21 mouse cellular contexts compared by ENCODE assay signal in genomic region chr16:89537349-89537748, GRCm38 (mm10). TPM values are rescaled to one million over a fixed set of nuclear protein-coding genes. Genes with fewer than 3 reads are reported as not detected.
DNase-seq lines count a peak whose midpoint lies in the region; ATAC-seq lines count a peak whose summit lies in the region.
"Had no signal": no experiment of that assay in that cellular context is flagged by ENCODE, and none has a peak within 500 bp of the region (broad histone marks: within the 10 kb centered on the region; RNA-seq: fewer than 3 reads in every experiment).

No protein-coding gene starts in this region.

- H3K4me3 ChIP-seq in forebrain, embryonic 16.5 days (replicated peaks; ENCODE audit: low read length), result no peak overlapping the region
- H3K4me3 ChIP-seq in forebrain, embryonic 13.5 days, result no peak overlapping the region
- no peak overlapping the region for H3K4me3 ChIP-seq in midbrain, embryonic 14.5 days (replicated peaks; ENCODE audit: low read depth, low read length)
- no peak overlapping the region for H3K4me3 ChIP-seq in midbrain, embryonic 11.5 days (ENCODE audit: low read depth, low read length)
- H3K4me3 ChIP-seq: embryonic facial prominence, embryonic 13.5 days; embryonic facial prominence, embryonic 15.5 days; erythroblast, embryonic 14.5 days; forebrain, embryonic 10.5 days had no signal

- peaks cover 7% of the 10 kb centered on the region for H3K4me1 ChIP-seq in forebrain, embryonic 16.5 days (replicated peaks; ENCODE audit: control insufficient read depth, insufficient read depth, low read length)
- H3K4me1 ChIP-seq in forebrain, embryonic 13.5 days, result peaks cover 12% of the 10 kb centered on the region
- no peaks in the 10 kb centered on the region for H3K4me1 ChIP-seq in midbrain, embryonic 14.5 days (ENCODE audit: control insufficient read depth, insufficient read depth, low read length)
- H3K4me1 ChIP-seq in midbrain, embryonic 11.5 days (ENCODE audit: control insufficient read depth, insufficient read depth, low read length), result no peaks in the 10 kb centered on the region; the same call in 1 of the 2 replicates
- H3K4me1 ChIP-seq: embryonic facial prominence, embryonic 13.5 days; embryonic facial prominence, embryonic 15.5 days; forebrain, embryonic 10.5 days had no signal

- no peak overlapping the region for H3K4me2 ChIP-seq in forebrain, embryonic 16.5 days (ENCODE audit: low read length)
- no peak overlapping the region for H3K4me2 ChIP-seq in forebrain, embryonic 13.5 days
- H3K4me2 ChIP-seq in midbrain, embryonic 14.5 days (ENCODE audit: low read length), result no peak overlapping the region
- no peak overlapping the region for H3K4me2 ChIP-seq in midbrain, embryonic 11.5 days
- H3K4me2 ChIP-seq: embryonic facial prominence, embryonic 13.5 days; embryonic facial prominence, embryonic 15.5 days had no signal

- ATAC-seq in forebrain, embryonic 16.5 days, result peak; percentile 57
- no peak for ATAC-seq in forebrain, embryonic 13.5 days
- ATAC-seq in midbrain, embryonic 14.5 days (ENCODE audit: low FRiP score, low TSS enrichment), result no peak
- no peak for ATAC-seq in midbrain, embryonic 11.5 days (ENCODE audit: low FRiP score)

- H3K9ac ChIP-seq in forebrain, embryonic 16.5 days (replicated peaks; ENCODE audit: low read depth, low read length), result no peak overlapping the region
- no peak overlapping the region for H3K9ac ChIP-seq in forebrain, embryonic 13.5 days
- H3K9ac ChIP-seq in midbrain, embryonic 14.5 days (replicated peaks; ENCODE audit: low read length), result no peak overlapping the region
- H3K9ac ChIP-seq in midbrain, embryonic 11.5 days (ENCODE audit: low read length), result no peak overlapping the region
- H3K9ac ChIP-seq: embryonic facial prominence, embryonic 13.5 days; embryonic facial prominence, embryonic 15.5 days had no signal

- 45% methylated on average over 6 of the region's 6 CpGs for WGBS in forebrain, embryonic 16.5 days
- WGBS in forebrain, embryonic 13.5 days, result 78% methylated on average over 6 of the region's 6 CpGs
- WGBS in midbrain, embryonic 14.5 days, result 66% methylated on average over 6 of the region's 6 CpGs
- WGBS in midbrain, embryonic 11.5 days, result 93% methylated on average over 6 of the region's 6 CpGs

- no peaks in the 10 kb centered on the region for H3K27me3 ChIP-seq in forebrain, embryonic 16.5 days (replicated peaks; ENCODE audit: control insufficient read depth, insufficient read depth, low read length)
- H3K27me3 ChIP-seq in forebrain, embryonic 13.5 days, result no peaks in the 10 kb centered on the region
- H3K27me3 ChIP-seq in midbrain, embryonic 14.5 days (ENCODE audit: control insufficient read depth, insufficient read depth, low read length), result no peaks in the 10 kb centered on the region
- H3K27me3 ChIP-seq in midbrain, embryonic 11.5 days (ENCODE audit: control insufficient read depth, insufficient read depth, low read length), result no peaks in the 10 kb centered on the region
- H3K27me3 ChIP-seq: embryonic facial prominence, embryonic 13.5 days; embryonic facial prominence, embryonic 15.5 days had no signal

- no peaks in the 10 kb centered on the region for H3K36me3 ChIP-seq in forebrain, embryonic 16.5 days (ENCODE audit: control insufficient read depth, insufficient read depth)
- no peaks in the 10 kb centered on the region for H3K36me3 ChIP-seq in forebrain, embryonic 13.5 days (ENCODE audit: poor library complexity, severe bottlenecking)
- no peaks in the 10 kb centered on the region for H3K36me3 ChIP-seq in midbrain, embryonic 14.5 days (ENCODE audit: control insufficient read depth, insufficient read depth, low read length)
- H3K36me3 ChIP-seq in midbrain, embryonic 11.5 days (ENCODE audit: control insufficient read depth, insufficient read depth, low read length), result no peaks in the 10 kb centered on the region
- H3K36me3 ChIP-seq: embryonic facial prominence, embryonic 13.5 days; embryonic facial prominence, embryonic 15.5 days; forebrain, embryonic 10.5 days had no signal

- H3K9me3 ChIP-seq in forebrain, embryonic 16.5 days (ENCODE audit: control insufficient read depth, low read length), result no peaks in the 10 kb centered on the region
- H3K9me3 ChIP-seq in forebrain, embryonic 13.5 days (replicated peaks), result no peaks in the 10 kb centered on the region
- no peaks in the 10 kb centered on the region for H3K9me3 ChIP-seq in midbrain, embryonic 14.5 days (ENCODE audit: control insufficient read depth, low read length)
- H3K9me3 ChIP-seq in midbrain, embryonic 11.5 days (ENCODE audit: control insufficient read depth, low read length), result no peaks in the 10 kb centered on the region
- H3K9me3 ChIP-seq: embryonic facial prominence, embryonic 13.5 days; embryonic facial prominence, embryonic 15.5 days; forebrain, embryonic 10.5 days had no signal

- H3K27ac ChIP-seq in forebrain, embryonic 16.5 days (ENCODE audit: low read length), result no peak overlapping the region
- H3K27ac ChIP-seq in forebrain, embryonic 13.5 days, result no peak overlapping the region
- H3K27ac ChIP-seq in midbrain, embryonic 14.5 days (replicated peaks; ENCODE audit: low read depth, low read length), result no peak overlapping the region
- H3K27ac ChIP-seq in midbrain, embryonic 11.5 days (ENCODE audit: low read depth, low read length), result no peak overlapping the region
- H3K27ac ChIP-seq: embryonic facial prominence, embryonic 13.5 days; embryonic facial prominence, embryonic 15.5 days; forebrain, embryonic 10.5 days had no signal

- peak; percentile 42 for DNase-seq in midbrain, embryonic 14.5 days
- no peak for DNase-seq in midbrain, embryonic 11.5 days (ENCODE audit: low spot score, missing footprints)
- DNase-seq in cerebellum, adult 9-10 months, result no peak
- DNase-seq: adrenal gland, adult 2 months; adrenal gland, postnatal 10 days; adrenal gland, postnatal 25 days; cerebellum, adult 11-12 months; cerebellum, adult 2 months; cerebellum, adult 9-11 months; cerebellum, postnatal 14 days; cerebellum, postnatal 36 days; embryo, embryonic 11 days had no signal

RNA-seq across cellular contexts. Expression of gene Krtap7-1, which starts 29.2 kb away (rescaled TPM):
- not detected in 2 replicates for polyA plus RNA-seq in forebrain, embryonic 16.5 days (2015; fragmentation: Nextera tagmentation; extraction: Ambion mirVana)
- polyA plus RNA-seq in forebrain, embryonic 13.5 days (2015; fragmentation: Nextera tagmentation; extraction: Ambion mirVana), result not detected in 2 replicates
- polyA plus RNA-seq in midbrain, embryonic 14.5 days (2014; fragmentation: Nextera tagmentation; extraction: Ambion mirVana), result 0.51 TPM in 1 of 2 replicates, not detected in the other
- 0.23 TPM in 1 of 2 replicates, not detected in the other for polyA plus RNA-seq in midbrain, embryonic 11.5 days (2014; fragmentation: Nextera tagmentation; extraction: Ambion mirVana)
- polyA plus RNA-seq: adrenal gland, adult 2 months; C2C12; cerebellum, adult 2 months; embryonic facial prominence, embryonic 11.5 days; embryonic facial prominence, embryonic 13.5 days; erythroblast, embryonic 14.5 days; forebrain, embryonic 10.5 days had no signal

RNA-seq across cellular contexts. Expression of gene Krtap11-1, which starts 33.6 kb away (rescaled TPM):
- not detected in 2 replicates for polyA plus RNA-seq in forebrain, embryonic 16.5 days (2015; fragmentation: Nextera tagmentation; extraction: Ambion mirVana)
- polyA plus RNA-seq in forebrain, embryonic 13.5 days (2015; fragmentation: Nextera tagmentation; extraction: Ambion mirVana), result not detected in 2 replicates
- not detected in 2 replicates for polyA plus RNA-seq in midbrain, embryonic 14.5 days (2014; fragmentation: Nextera tagmentation; extraction: Ambion mirVana)
- not detected in 2 replicates for polyA plus RNA-seq in midbrain, embryonic 11.5 days (2014; fragmentation: Nextera tagmentation; extraction: Ambion mirVana)
- polyA plus RNA-seq: adrenal gland, adult 2 months; C2C12; cerebellum, adult 2 months; embryonic facial prominence, embryonic 11.5 days; embryonic facial prominence, embryonic 13.5 days; erythroblast, embryonic 14.5 days; forebrain, embryonic 10.5 days; frontal cortex, adult 2 months had no signal

RNA-seq across cellular contexts. Expression of gene Krtap8-1, which starts 49.6 kb away (rescaled TPM):
- not detected in 2 replicates for polyA plus RNA-seq in forebrain, embryonic 16.5 days (2015; fragmentation: Nextera tagmentation; extraction: Ambion mirVana)
- polyA plus RNA-seq in forebrain, embryonic 13.5 days (2015; fragmentation: Nextera tagmentation; extraction: Ambion mirVana), result not detected in 2 replicates
- not detected in 2 replicates for polyA plus RNA-seq in midbrain, embryonic 14.5 days (2014; fragmentation: Nextera tagmentation; extraction: Ambion mirVana)
- not detected in 2 replicates for polyA plus RNA-seq in midbrain, embryonic 11.5 days (2014; fragmentation: Nextera tagmentation; extraction: Ambion mirVana)
- polyA plus RNA-seq: adrenal gland, adult 2 months; C2C12; cerebellum, adult 2 months; embryonic facial prominence, embryonic 11.5 days; embryonic facial prominence, embryonic 13.5 days; erythroblast, embryonic 14.5 days; forebrain, embryonic 10.5 days; frontal cortex, adult 2 months had no signal
